Mouse (Mus musculus): ENCODE data around the gene Lrrc4. TPM values are rescaled to one million over a fixed set of nuclear protein-coding genes. Genes with fewer than 3 reads are reported as not detected.

Lrrc4 gene
- polyA plus RNA-seq, 1 experiment from 2014 or later = 7.2 TPM

DNA sequence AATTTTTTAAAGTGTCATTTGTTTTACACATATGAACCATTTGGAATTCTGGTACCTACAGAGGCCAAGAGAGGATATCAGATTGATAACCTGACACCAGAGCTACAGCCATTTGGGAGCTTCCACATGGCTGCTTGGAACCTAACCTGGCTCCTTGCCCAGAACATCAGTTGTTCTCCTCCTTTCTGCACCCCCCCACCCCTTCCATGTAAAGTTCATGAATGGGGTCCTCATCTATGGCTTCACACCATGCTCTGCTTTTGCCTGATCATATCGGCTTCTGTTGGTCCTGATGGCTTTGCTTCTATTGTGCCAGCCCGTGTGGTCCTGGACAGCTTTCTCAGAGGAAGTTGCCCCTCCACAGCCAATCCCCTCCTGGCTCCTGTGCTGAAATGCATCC lies 200.6 kb downstream of the Lrrc4 start:
- H3K4me2 ChIP-seq (ENCODE audit: low read depth) = no peak overlapping the region

DNA sequence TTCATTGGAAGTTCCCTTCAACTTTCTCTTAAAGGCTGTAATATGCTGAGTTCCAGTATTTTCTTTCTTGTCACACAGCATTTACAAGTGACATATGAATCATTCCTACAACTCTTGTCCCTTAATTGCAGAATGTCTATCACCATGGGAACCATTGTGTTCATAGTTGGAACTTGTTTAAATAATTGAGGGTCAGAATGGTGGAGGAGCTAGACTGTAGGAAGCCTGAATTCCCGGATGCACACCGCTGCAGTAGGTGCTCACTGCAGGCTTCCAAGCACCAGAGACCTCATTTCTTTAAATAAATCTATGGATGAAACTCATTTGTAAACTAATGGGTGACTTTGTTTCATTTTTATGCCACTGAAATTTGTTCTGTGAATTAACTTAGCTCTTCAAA lies 201.7 kb downstream of the Lrrc4 start:
- H3K27me3 ChIP-seq (ENCODE audit: control insufficient read depth, insufficient read depth, low read length) = no peaks in the 10 kb centered on the region
- H3K4me3 ChIP-seq (ENCODE audit: low read depth, low read length) = no peak overlapping the region
- WGBS = 53% methylated on average over 2 of the region's 2 CpGs
- H3K36me3 ChIP-seq (ENCODE audit: control insufficient read depth, insufficient read depth, low read length) = no peaks in the 10 kb centered on the region
- DNase-seq (ENCODE audit: low spot score) (no peak), ATAC-seq (ENCODE audit: insufficient read depth, low FRiP score, low TSS enrichment) (no peak)
- H3K4me2 ChIP-seq (ENCODE audit: low read depth) = no peak overlapping the region
- peaks cover 17% of the 10 kb centered on the region for H3K4me1 ChIP-seq (ENCODE audit: control insufficient read depth, insufficient read depth, low read length)
- no peak overlapping the region for H3K27ac ChIP-seq (ENCODE audit: low read depth, low read length)
- no peak overlapping the region for H3K9ac ChIP-seq (ENCODE audit: low read length)
- H3K9me3 ChIP-seq (ENCODE audit: control insufficient read depth, low read length) = no peaks in the 10 kb centered on the region

More for the DNA sequence above, 200.6 kb downstream of the Lrrc4 start:
- no peak for DNase-seq (ENCODE audit: low spot score)
- 82% methylated on average over 2 of the region's 2 CpGs for WGBS
- Histone ChIP-seq H3K9me3 (ENCODE audit: control insufficient read depth, low read length) (no peaks in the 10 kb centered on the region), H3K36me3 (ENCODE audit: control insufficient read depth, insufficient read depth, low read length) (no peaks in the 10 kb centered on the region), H3K27ac (ENCODE audit: low read depth, low read length) (no peak overlapping the region), H3K4me3 (ENCODE audit: low read depth, low read length) (no peak overlapping the region), H3K9ac (ENCODE audit: low read length) (no peak overlapping the region), H3K4me1 (ENCODE audit: control insufficient read depth, insufficient read depth, low read length) (peaks cover 17% of the 10 kb centered on the region), H3K27me3 (ENCODE audit: control insufficient read depth, insufficient read depth, low read length) (no peaks in the 10 kb centered on the region)
- ATAC-seq (ENCODE audit: insufficient read depth, low FRiP score, low TSS enrichment) = no peak

DNA sequence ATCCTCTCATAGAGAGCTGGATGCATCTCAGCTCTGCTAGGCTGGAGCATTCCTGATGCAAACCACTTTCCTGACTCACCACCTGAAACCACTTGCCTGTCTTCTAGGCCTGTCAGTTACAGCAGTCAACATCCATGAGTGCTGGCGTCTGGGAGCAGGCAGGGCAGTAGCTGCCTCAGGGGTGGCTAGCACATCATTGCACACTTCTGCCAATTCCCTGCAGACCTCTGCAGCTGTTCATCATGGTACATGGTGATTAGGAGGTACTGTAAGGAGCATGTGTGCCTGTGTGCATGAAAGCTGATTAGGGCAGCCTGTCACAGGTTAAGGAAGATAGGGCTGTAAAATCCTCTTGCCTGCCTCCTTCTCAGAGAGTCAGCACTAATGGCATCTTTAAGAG lies 203.1 kb downstream of the Lrrc4 start:
- Histone ChIP-seq H3K4me1 (ENCODE audit: control insufficient read depth, insufficient read depth, low read length) (peaks cover 17% of the 10 kb centered on the region), H3K9me3 (ENCODE audit: control insufficient read depth, low read length) (no peaks in the 10 kb centered on the region), H3K36me3 (ENCODE audit: control insufficient read depth, insufficient read depth, low read length) (no peaks in the 10 kb centered on the region), H3K9ac (ENCODE audit: low read length) (no peak overlapping the region), H3K4me3 (ENCODE audit: low read depth, low read length) (no peak overlapping the region), H3K27me3 (ENCODE audit: control insufficient read depth, insufficient read depth, low read length) (no peaks in the 10 kb centered on the region), H3K4me2 (ENCODE audit: low read depth) (no peak overlapping the region), H3K27ac (ENCODE audit: low read depth, low read length) (no peak overlapping the region)
- ATAC-seq (ENCODE audit: insufficient read depth, low FRiP score, low TSS enrichment) = peak; percentile 69
- DNase-seq (ENCODE audit: low spot score) = no peak
- 34% methylated on average over 1 of the region's 1 CpGs for WGBS

DNA sequence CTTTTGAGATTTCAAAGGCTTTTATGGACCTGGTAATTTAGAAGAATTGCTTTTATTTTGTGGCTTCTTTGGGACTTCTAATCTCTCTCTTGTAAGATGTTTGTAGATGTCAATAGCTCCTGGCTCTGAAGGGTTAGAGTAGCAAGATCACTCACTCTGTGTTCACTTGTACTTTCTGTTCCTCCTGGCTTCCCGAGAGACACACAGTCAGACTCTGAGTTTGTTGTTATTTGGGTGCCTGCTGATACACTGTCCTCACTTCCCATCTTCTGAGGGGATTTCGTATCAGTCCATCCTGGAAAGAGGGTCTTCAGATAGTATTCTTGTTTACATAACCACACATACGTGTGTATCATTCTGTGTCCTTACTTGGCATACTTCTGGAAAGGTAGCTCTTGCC lies 208.6 kb downstream of the Lrrc4 start:
- no peak for ATAC-seq (ENCODE audit: insufficient read depth, low FRiP score, low TSS enrichment)
- Histone ChIP-seq H3K4me1 (ENCODE audit: control insufficient read depth, insufficient read depth, low read length) (peaks cover 5% of the 10 kb centered on the region), H3K27ac (ENCODE audit: low read depth, low read length) (no peak overlapping the region), H3K9me3 (ENCODE audit: control insufficient read depth, low read length) (no peaks in the 10 kb centered on the region), H3K4me2 (ENCODE audit: low read depth) (no peak overlapping the region), H3K4me3 (ENCODE audit: low read depth, low read length) (no peak overlapping the region), H3K36me3 (ENCODE audit: control insufficient read depth, insufficient read depth, low read length) (no peaks in the 10 kb centered on the region), H3K27me3 (ENCODE audit: control insufficient read depth, insufficient read depth, low read length) (no peaks in the 10 kb centered on the region), H3K9ac (ENCODE audit: low read length) (no peak overlapping the region)
- DNase-seq (ENCODE audit: low spot score) = no peak
- 73% methylated on average over 3 of the region's 3 CpGs for WGBS

DNA sequence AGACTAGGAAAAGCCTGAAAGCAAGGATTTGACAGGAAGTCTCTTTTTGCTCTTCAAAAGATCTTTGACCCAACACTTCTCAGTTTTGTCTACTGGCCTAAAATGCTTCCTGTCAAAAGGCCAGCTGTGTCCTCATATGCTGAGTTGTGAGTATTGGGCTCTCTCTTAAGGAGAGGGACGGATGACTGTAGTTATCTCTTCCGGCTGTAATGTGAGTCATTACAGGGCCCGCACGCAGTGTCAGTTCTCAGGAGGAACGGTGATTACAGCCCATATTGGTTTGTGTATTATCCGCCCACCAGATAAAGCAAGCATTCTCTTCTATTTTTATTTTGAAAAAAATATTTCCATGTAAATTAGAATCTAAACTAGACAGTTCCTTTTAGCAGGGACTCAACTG lies 209.0 kb downstream of the Lrrc4 start:
- no peaks in the 10 kb centered on the region for H3K36me3 ChIP-seq (ENCODE audit: control insufficient read depth, insufficient read depth, low read length)
- H3K9ac ChIP-seq (ENCODE audit: low read length) = no peak overlapping the region
- no peaks in the 10 kb centered on the region for H3K9me3 ChIP-seq (ENCODE audit: control insufficient read depth, low read length)
- H3K27me3 ChIP-seq (ENCODE audit: control insufficient read depth, insufficient read depth, low read length) = no peaks in the 10 kb centered on the region
- ATAC-seq (ENCODE audit: insufficient read depth, low FRiP score, low TSS enrichment) (no peak), DNase-seq (ENCODE audit: low spot score) (no peak)
- H3K27ac ChIP-seq (ENCODE audit: low read depth, low read length) = no peak overlapping the region
- 54% methylated on average over 6 of the region's 6 CpGs for WGBS
- H3K4me2 ChIP-seq (ENCODE audit: low read depth) = no peak overlapping the region
- H3K4me1 ChIP-seq (ENCODE audit: control insufficient read depth, insufficient read depth, low read length) = peaks cover 5% of the 10 kb centered on the region
- no peak overlapping the region for H3K4me3 ChIP-seq (ENCODE audit: low read depth, low read length)

DNA sequence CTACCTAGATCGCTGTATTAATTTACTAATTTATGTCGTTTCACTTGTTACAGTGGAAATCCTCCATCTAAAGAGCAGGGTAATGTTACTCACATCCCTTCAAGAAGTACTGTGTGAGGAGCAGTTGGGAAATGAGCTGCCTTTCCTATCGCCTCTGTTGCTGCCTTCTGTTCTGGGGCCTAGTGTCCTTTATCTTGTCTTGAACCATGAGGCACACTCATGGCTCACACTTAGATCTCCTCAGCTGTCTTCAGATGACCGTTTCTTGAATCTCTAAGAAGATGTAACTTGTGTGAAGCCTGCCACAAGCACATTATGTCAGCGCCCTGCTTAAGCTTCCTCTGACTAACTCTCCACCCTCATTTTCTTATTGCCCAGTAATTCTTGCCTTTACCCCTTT lies 209.6 kb downstream of the Lrrc4 start:
- no peaks in the 10 kb centered on the region for H3K27me3 ChIP-seq (ENCODE audit: control insufficient read depth, insufficient read depth, low read length)
- no peak overlapping the region for H3K9ac ChIP-seq (ENCODE audit: low read length)
- no peaks in the 10 kb centered on the region for H3K36me3 ChIP-seq (ENCODE audit: control insufficient read depth, insufficient read depth, low read length)
- peaks cover 5% of the 10 kb centered on the region for H3K4me1 ChIP-seq (ENCODE audit: control insufficient read depth, insufficient read depth, low read length)
- no peak for DNase-seq (ENCODE audit: low spot score)
- H3K9me3 ChIP-seq (ENCODE audit: control insufficient read depth, low read length) = no peaks in the 10 kb centered on the region
- WGBS = 79% methylated on average over 5 of the region's 5 CpGs
- no peak overlapping the region for H3K4me2 ChIP-seq (ENCODE audit: low read depth)
- no peak overlapping the region for H3K4me3 ChIP-seq (ENCODE audit: low read depth, low read length)
- H3K27ac ChIP-seq (ENCODE audit: low read depth, low read length) = no peak overlapping the region
- no peak for ATAC-seq (ENCODE audit: insufficient read depth, low FRiP score, low TSS enrichment)

DNA sequence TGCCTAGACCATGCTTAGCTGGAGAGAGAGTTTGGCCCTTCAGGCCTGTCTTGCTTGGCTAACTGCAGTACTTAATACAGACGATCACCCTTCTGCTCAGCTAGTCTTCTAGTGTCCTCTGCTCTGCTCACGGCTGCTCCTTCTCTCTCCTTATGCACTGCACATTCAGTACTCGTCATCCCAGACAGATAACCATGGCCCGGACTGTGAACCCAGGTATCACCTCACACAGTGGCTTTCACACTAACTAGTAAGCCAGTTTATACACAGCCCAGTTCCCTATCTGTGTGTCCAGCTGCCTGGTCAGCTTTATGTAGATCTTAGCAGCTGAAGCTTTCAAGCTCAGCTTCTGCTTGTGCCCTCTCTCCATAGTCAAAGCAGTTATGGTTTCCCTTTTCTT lies 210.1 kb downstream of the Lrrc4 start:
- Histone ChIP-seq H3K27me3 (ENCODE audit: control insufficient read depth, insufficient read depth, low read length) (no peaks in the 10 kb centered on the region), H3K9ac (ENCODE audit: low read length) (no peak overlapping the region), H3K9me3 (ENCODE audit: control insufficient read depth, low read length) (no peaks in the 10 kb centered on the region), H3K27ac (ENCODE audit: low read depth, low read length) (no peak overlapping the region), H3K4me3 (ENCODE audit: low read depth, low read length) (no peak overlapping the region), H3K4me2 (ENCODE audit: low read depth) (no peak overlapping the region), H3K36me3 (ENCODE audit: control insufficient read depth, insufficient read depth, low read length) (no peaks in the 10 kb centered on the region), H3K4me1 (ENCODE audit: control insufficient read depth, insufficient read depth, low read length) (peaks cover 5% of the 10 kb centered on the region)
- DNase-seq (ENCODE audit: low spot score) = no peak
- ATAC-seq (ENCODE audit: insufficient read depth, low FRiP score, low TSS enrichment) = no peak
- WGBS = 84% methylated on average over 4 of the region's 4 CpGs

DNA sequence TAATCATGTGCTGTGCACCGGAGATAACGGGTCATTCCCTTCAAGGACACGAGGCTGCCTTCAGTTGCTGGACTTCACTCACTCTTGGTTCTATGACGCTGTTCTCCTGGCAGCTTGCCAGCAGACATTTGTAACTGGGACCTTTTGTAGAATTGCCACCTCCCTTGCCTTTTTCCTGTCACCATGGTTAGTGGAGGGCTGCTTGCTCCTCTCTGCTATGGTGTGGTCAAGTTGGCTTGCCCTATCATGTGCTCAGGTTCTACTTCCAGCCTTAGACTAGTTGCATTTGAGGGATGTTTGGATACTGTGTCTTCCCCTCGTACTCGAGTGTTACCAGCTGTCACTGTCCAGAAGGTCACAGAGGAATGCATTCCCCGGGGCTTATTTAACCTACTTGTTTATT lies 212.8 kb downstream of the Lrrc4 start:
- no peaks in the 10 kb centered on the region for H3K27me3 ChIP-seq (ENCODE audit: control insufficient read depth, insufficient read depth, low read length)
- H3K9me3 ChIP-seq (ENCODE audit: control insufficient read depth, low read length) = no peaks in the 10 kb centered on the region
- H3K9ac ChIP-seq (ENCODE audit: low read length) = no peak overlapping the region
- H3K4me1 ChIP-seq (ENCODE audit: control insufficient read depth, insufficient read depth, low read length) = peaks cover 5% of the 10 kb centered on the region
- no peaks in the 10 kb centered on the region for H3K36me3 ChIP-seq (ENCODE audit: control insufficient read depth, insufficient read depth, low read length)
- H3K4me2 ChIP-seq (ENCODE audit: low read depth) = no peak overlapping the region
- no peak overlapping the region for H3K27ac ChIP-seq (ENCODE audit: low read depth, low read length)
- no peak overlapping the region for H3K4me3 ChIP-seq (ENCODE audit: low read depth, low read length)
- DNase-seq (ENCODE audit: low spot score) (peak; percentile 58), ATAC-seq (ENCODE audit: insufficient read depth, low FRiP score, low TSS enrichment) (peak; percentile 23; the same call in 1 of the 2 replicates)
- WGBS = 50% methylated on average over 7 of the region's 7 CpGs

DNA sequence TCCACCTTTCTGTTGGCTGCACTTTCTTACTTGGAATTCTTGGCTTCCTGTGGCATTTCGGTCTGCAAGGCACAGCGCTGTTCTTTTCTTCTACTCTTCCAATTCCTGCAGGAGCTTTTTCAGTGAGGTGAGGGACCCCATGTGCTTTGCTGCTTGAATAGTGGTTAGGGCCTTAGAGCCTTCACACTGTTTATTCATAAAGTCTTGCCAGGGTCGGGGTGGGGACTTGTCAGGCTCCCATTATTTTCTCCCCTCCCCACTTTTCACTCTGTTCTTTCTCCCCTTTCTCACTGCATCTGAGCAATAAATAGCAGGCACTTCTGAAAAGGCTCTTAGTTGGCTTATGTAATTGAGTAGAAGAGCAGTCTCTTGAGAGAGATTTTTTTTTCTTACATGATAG lies 213.2 kb downstream of the Lrrc4 start:
- H3K4me3 ChIP-seq (ENCODE audit: low read depth, low read length) = no peak overlapping the region
- H3K9me3 ChIP-seq (ENCODE audit: control insufficient read depth, low read length) = no peaks in the 10 kb centered on the region
- no peak overlapping the region for H3K4me2 ChIP-seq (ENCODE audit: low read depth)
- no peaks in the 10 kb centered on the region for H3K27me3 ChIP-seq (ENCODE audit: control insufficient read depth, insufficient read depth, low read length)
- H3K27ac ChIP-seq (ENCODE audit: low read depth, low read length) = no peak overlapping the region
- peaks cover 5% of the 10 kb centered on the region for H3K4me1 ChIP-seq (ENCODE audit: control insufficient read depth, insufficient read depth, low read length)
- no peak overlapping the region for H3K9ac ChIP-seq (ENCODE audit: low read length)
- WGBS = 70% methylated on average over 3 of the region's 3 CpGs
- DNase-seq (ENCODE audit: low spot score) (no peak), ATAC-seq (ENCODE audit: insufficient read depth, low FRiP score, low TSS enrichment) (no peak)
- no peaks in the 10 kb centered on the region for H3K36me3 ChIP-seq (ENCODE audit: control insufficient read depth, insufficient read depth, low read length)
